Mouse (Mus musculus): ENCODE measurements around the gene Upp2.

Gene Upp2

GRCm38 (mm10) chr2:58752891-58753290 lies 185.8 kb downstream of the Upp2 start:
- no peak for DNase-seq (ENCODE audit: low read depth, low spot score)

- no peak for DNase-seq (ENCODE audit: low read depth, low spot score)
Measured at GRCm38 (mm10) chr2:58754736-58755135, 187.6 kb downstream of the Upp2 start.

- no peak for DNase-seq (ENCODE audit: low read depth, low spot score)
Measured at GRCm38 (mm10) chr2:58758081-58758480, 191.0 kb downstream of the Upp2 start.

- DNase-seq (ENCODE audit: low read depth, low spot score), result no peak
Measured at GRCm38 (mm10) chr2:58759676-58760075, 192.6 kb downstream of the Upp2 start.

GRCm38 (mm10) chr2:58765141-58765540 lies 198.0 kb downstream of the Upp2 start:
- DNase-seq (ENCODE audit: low read depth, low spot score), result no peak

GRCm38 (mm10) chr2:58773833-58774232 lies 206.7 kb downstream of the Upp2 start:
- no peak for DNase-seq (ENCODE audit: low read depth, low spot score)

GRCm38 (mm10) chr2:58778986-58779495 lies 211.9 kb downstream of the Upp2 start:
- DNase-seq (ENCODE audit: low read depth, low spot score), result no peak

- DNase-seq (ENCODE audit: low read depth, low spot score), result no peak
Measured at GRCm38 (mm10) chr2:58783526-58783925, 216.4 kb downstream of the Upp2 start.

GRCm38 (mm10) chr2:58786177-58786576 lies 219.1 kb downstream of the Upp2 start:
- no peak for DNase-seq (ENCODE audit: low read depth, low spot score)

- no peak for DNase-seq (ENCODE audit: low read depth, low spot score)
Measured at GRCm38 (mm10) chr2:58786681-58787080, 219.6 kb downstream of the Upp2 start.

GRCm38 (mm10) chr2:58787360-58787759 lies 220.3 kb downstream of the Upp2 start:
- DNase-seq (ENCODE audit: low read depth, low spot score), result peak; percentile 16

- DNase-seq (ENCODE audit: low read depth, low spot score), result no peak
Measured at GRCm38 (mm10) chr2:58789934-58790333, 222.8 kb downstream of the Upp2 start.

- no peak for DNase-seq (ENCODE audit: low read depth, low spot score)
Measured at GRCm38 (mm10) chr2:58790361-58790760, 223.3 kb downstream of the Upp2 start.

GRCm38 (mm10) chr2:58794489-58794888 lies 227.4 kb downstream of the Upp2 start:
- DNase-seq (ENCODE audit: low read depth, low spot score), result no peak

- DNase-seq (ENCODE audit: low read depth, low spot score), result no peak
Measured at GRCm38 (mm10) chr2:58795432-58795831, 228.3 kb downstream of the Upp2 start.

GRCm38 (mm10) chr2:58797506-58797905 lies 230.4 kb downstream of the Upp2 start:
- no peak for DNase-seq (ENCODE audit: low read depth, low spot score)

- DNase-seq (ENCODE audit: low read depth, low spot score), result no peak
Measured at GRCm38 (mm10) chr2:58799126-58799525, 232.0 kb downstream of the Upp2 start.

GRCm38 (mm10) chr2:58799623-58800022 lies 232.5 kb downstream of the Upp2 start:
- DNase-seq (ENCODE audit: low read depth, low spot score), result no peak

GRCm38 (mm10) chr2:58812941-58813340 lies 245.8 kb downstream of the Upp2 start:
- no peak for DNase-seq (ENCODE audit: low read depth, low spot score)

- no peak for DNase-seq (ENCODE audit: low read depth, low spot score)
Measured at GRCm38 (mm10) chr2:58828910-58829600, 262.0 kb downstream of the Upp2 start.

- DNase-seq (ENCODE audit: low read depth, low spot score), result no peak
Measured at GRCm38 (mm10) chr2:58829981-58830742, 263.1 kb downstream of the Upp2 start.

GRCm38 (mm10) chr2:58832253-58832980 lies 265.3 kb downstream of the Upp2 start:
- DNase-seq (ENCODE audit: low read depth, low spot score), result no peak

Measured in brain, embryonic 18.5 days (tissue).